Mouse (Mus musculus): Measurements from ENCODE around the gene Olfml2b. TPM values are rescaled to one million over a fixed set of nuclear protein-coding genes. Genes with fewer than 3 reads are reported as not detected.

Gene Olfml2b
- polyA plus RNA-seq, 1 experiment from 2014 or later, result 33.6 TPM

DNA sequence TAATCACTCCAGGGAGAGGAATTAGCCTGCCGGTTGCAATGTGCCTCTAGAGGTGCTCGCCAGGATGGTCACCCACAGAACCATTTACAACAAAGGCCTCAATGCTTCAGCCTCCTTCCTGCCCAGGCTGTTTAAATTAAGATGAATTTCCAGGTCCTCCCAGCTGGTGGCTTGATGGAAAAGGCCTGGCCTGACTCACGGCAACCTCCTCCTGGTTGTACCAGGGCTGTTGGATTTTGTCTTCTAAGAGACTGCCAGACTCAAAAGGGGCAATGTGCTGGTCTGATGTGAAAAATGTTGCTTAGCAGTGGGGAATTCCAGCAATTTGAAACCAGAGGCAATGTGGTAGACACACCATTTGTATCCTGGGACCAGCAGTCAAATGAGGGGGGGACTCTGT, 56.8 kb downstream of the Olfml2b start:
- no peak overlapping the region for H3K9ac ChIP-seq (ENCODE audit: low read length)
- TF ChIP-seq CTCF (IDR thresholded peaks at IDR 0.05; ENCODE audit: low read depth) (no peak), EP300 (optimal IDR thresholded peaks at IDR 0.05) (no peak)
- ATAC-seq (ENCODE audit: low FRiP score, low TSS enrichment) (no peak), DNase-seq (ENCODE audit: low spot score) (no peak)
- no peak overlapping the region for H3K4me3 ChIP-seq (ENCODE audit: low read depth, low read length)
- 0 out of 2 replicates have a peak overlapping the region, but pooled peaks have one; percentile 13 for H3K27ac ChIP-seq (replicated peaks)
- no peaks in the 10 kb centered on the region for H3K27me3 ChIP-seq (ENCODE audit: control insufficient read depth, insufficient read depth, low read length)
- 51% methylated on average over 3 of the region's 3 CpGs for WGBS
- no peaks in the 10 kb centered on the region for H3K9me3 ChIP-seq (ENCODE audit: control insufficient read depth, low read length)
- no peaks in the 10 kb centered on the region for H3K36me3 ChIP-seq (ENCODE audit: control insufficient read depth, insufficient read depth, low read length)
- no peak overlapping the region for H3K4me2 ChIP-seq (replicated peaks; ENCODE audit: low read depth)
- H3K4me1 ChIP-seq (replicated peaks; ENCODE audit: control insufficient read depth, insufficient read depth), result no peaks in the 10 kb centered on the region

DNA sequence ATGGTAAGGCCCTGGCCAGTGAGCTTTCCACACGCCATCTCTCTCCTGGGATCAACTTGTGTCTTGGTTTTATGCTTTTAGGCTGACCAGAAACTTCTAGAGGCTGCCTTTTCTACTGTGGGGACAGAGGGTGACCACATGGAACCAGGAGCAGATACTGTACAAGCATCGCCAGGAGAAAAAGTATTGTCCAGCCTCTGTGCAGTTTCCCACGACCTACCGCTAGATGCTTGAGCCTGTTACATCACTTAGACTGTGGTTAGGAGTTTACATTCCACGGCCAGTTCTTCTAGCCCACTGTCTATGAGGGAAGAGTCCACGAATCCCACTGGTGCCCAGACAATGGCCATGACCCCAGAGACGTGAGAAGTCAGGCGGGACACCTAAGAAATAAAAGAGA, 57.2 kb downstream of the Olfml2b start:
- Histone ChIP-seq H3K4me3 (ENCODE audit: low read depth, low read length) (no peak overlapping the region), H3K4me1 (replicated peaks; ENCODE audit: control insufficient read depth, insufficient read depth) (no peaks in the 10 kb centered on the region), H3K4me2 (replicated peaks; ENCODE audit: low read depth) (no peak overlapping the region), H3K9me3 (ENCODE audit: control insufficient read depth, low read length) (no peaks in the 10 kb centered on the region), H3K36me3 (ENCODE audit: control insufficient read depth, insufficient read depth, low read length) (no peaks in the 10 kb centered on the region), H3K9ac (ENCODE audit: low read length) (no peak overlapping the region), H3K27ac (replicated peaks) (no peak overlapping the region), H3K27me3 (ENCODE audit: control insufficient read depth, insufficient read depth, low read length) (no peaks in the 10 kb centered on the region)
- WGBS, result 72% methylated on average over 8 of the region's 8 CpGs
- TF ChIP-seq EP300 (optimal IDR thresholded peaks at IDR 0.05), result no peak
- no peak for TF ChIP-seq CTCF (IDR thresholded peaks at IDR 0.05; ENCODE audit: low read depth)
- ATAC-seq (ENCODE audit: low FRiP score, low TSS enrichment), result no peak
- no peak for DNase-seq (ENCODE audit: low spot score)

DNA sequence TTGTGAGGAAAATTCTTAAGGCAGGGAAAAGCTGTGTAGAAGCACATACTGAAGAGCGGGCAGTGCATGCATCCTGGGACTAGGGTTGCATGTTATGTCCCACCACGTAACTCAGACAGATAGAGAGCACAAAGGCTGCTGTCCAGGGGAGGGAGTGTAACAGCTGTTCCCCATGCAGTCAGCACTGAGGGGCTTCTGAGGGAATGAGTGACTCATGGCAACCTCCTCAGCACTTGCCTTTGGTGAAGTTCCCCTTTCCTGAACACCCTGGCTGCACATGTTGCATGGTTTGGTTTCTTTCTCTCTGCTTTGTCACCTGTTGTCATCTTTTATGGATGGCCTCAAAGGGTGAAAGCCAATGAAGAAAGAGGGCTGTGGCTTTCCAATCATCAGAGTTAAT, 57.9 kb downstream of the Olfml2b start:
- ATAC-seq (ENCODE audit: low FRiP score, low TSS enrichment) (no peak), DNase-seq (ENCODE audit: low spot score) (no peak)
- no peaks in the 10 kb centered on the region for H3K9me3 ChIP-seq (ENCODE audit: control insufficient read depth, low read length)
- H3K27ac ChIP-seq (replicated peaks), result no peak overlapping the region
- TF ChIP-seq EP300 (optimal IDR thresholded peaks at IDR 0.05) (no peak), CTCF (IDR thresholded peaks at IDR 0.05; ENCODE audit: low read depth) (no peak)
- 79% methylated on average over 2 of the region's 2 CpGs for WGBS
- no peak overlapping the region for H3K4me3 ChIP-seq (ENCODE audit: low read depth, low read length)
- no peaks in the 10 kb centered on the region for H3K27me3 ChIP-seq (ENCODE audit: control insufficient read depth, insufficient read depth, low read length)
- no peak overlapping the region for H3K4me2 ChIP-seq (replicated peaks; ENCODE audit: low read depth)
- H3K36me3 ChIP-seq (ENCODE audit: control insufficient read depth, insufficient read depth, low read length), result no peaks in the 10 kb centered on the region; the same call in 1 of the 2 replicates
- no peak overlapping the region for H3K9ac ChIP-seq (ENCODE audit: low read length)
- no peaks in the 10 kb centered on the region for H3K4me1 ChIP-seq (replicated peaks; ENCODE audit: control insufficient read depth, insufficient read depth)

DNA sequence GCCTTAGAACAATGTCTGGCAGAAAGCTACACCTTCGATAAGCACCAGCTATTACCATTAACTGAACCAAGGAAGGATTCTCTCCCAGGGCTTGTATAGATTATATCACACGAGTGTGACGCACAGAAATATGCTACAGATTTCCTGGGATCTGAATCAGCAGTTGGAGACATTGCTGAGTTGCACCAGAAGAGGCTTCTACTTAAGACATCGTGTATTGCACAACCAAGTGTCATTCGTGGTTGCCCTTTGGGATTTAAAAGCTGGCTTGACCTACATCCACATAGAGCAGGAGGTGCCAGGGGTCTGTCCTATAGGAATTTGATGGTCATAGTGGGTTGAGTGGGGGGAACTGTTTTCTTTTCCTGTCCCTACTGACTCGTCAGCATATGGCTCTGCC, 58.6 kb downstream of the Olfml2b start:
- WGBS, result 77% methylated on average over 6 of the region's 6 CpGs
- DNase-seq (ENCODE audit: low spot score), result no peak

DNA sequence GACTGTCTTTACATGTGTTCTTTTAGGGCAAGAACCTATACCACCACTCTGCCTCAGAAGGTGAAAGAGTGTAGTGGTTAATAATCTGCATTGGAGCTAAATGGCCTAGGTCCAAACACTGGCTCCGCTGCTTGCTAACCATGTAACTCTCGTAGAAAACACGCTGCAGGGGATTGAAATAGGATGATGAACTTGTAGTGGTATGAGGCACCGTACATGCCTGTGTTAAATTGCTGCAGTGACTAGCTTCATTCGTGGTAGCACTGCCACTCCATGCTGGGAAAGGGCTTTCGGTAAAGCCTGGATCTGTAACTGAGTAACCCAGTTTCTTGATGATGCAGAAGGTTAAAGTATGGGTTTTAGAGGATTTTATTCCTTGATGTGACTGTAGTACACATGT, 59.8 kb downstream of the Olfml2b start:
- TF ChIP-seq CTCF (IDR thresholded peaks at IDR 0.05; ENCODE audit: low read depth) (no peak), EP300 (optimal IDR thresholded peaks at IDR 0.05) (no peak)
- 93% methylated on average over 6 of the region's 6 CpGs for WGBS

More for the DNA sequence above, 58.6 kb downstream of the Olfml2b start:
- no peak for TF ChIP-seq EP300 (optimal IDR thresholded peaks at IDR 0.05)
- no peak for TF ChIP-seq CTCF (IDR thresholded peaks at IDR 0.05; ENCODE audit: low read depth)
- Histone ChIP-seq H3K36me3 (ENCODE audit: control insufficient read depth, insufficient read depth, low read length) (no peaks in the 10 kb centered on the region; the same call in 1 of the 2 replicates), H3K4me2 (replicated peaks; ENCODE audit: low read depth) (no peak overlapping the region), H3K27me3 (ENCODE audit: control insufficient read depth, insufficient read depth, low read length) (no peaks in the 10 kb centered on the region), H3K4me1 (replicated peaks; ENCODE audit: control insufficient read depth, insufficient read depth) (no peaks in the 10 kb centered on the region), H3K27ac (replicated peaks) (no peak overlapping the region), H3K9ac (ENCODE audit: low read length) (no peak overlapping the region), H3K4me3 (ENCODE audit: low read depth, low read length) (no peak overlapping the region), H3K9me3 (ENCODE audit: control insufficient read depth, low read length) (no peaks in the 10 kb centered on the region)
- no peak for ATAC-seq (ENCODE audit: low FRiP score, low TSS enrichment)

DNA sequence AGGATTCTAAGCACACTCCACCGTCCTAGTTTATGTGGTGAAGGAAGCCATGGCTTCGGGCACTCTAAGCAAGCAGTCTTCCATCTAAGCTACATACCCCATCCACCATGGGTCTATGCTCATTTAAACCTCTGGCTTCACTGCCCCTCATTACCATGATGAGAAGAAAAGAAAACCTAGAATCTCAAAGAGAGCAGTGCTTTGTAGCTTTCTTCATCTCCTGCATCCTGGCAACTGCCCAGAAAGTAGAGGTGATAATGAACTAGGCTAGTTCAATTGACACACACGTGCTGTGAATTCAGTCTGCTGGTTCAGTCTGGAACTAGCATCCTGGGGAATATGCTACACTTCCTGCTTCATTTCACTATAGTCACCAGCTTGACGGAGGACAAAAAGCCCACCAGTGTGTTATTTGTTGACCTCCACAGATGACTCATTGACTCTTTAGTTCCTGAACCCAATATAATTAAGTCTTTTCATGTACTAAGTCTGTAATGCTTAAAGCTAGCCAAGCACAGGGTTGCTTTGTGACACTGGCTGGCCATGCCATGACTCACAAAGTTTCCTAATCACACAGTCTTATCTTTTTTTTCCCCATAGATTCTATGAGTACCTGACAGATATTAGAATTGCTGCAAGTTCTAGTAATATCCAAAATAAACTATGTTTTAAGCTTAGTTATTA, 60.7 kb downstream of the Olfml2b start:
- H3K4me1 ChIP-seq (replicated peaks; ENCODE audit: control insufficient read depth, insufficient read depth), result no peaks in the 10 kb centered on the region
- H3K27me3 ChIP-seq (ENCODE audit: control insufficient read depth, insufficient read depth, low read length), result no peaks in the 10 kb centered on the region
- no peak overlapping the region for H3K27ac ChIP-seq (replicated peaks)
- no peak overlapping the region for H3K9ac ChIP-seq (ENCODE audit: low read length)
- H3K9me3 ChIP-seq (ENCODE audit: control insufficient read depth, low read length), result no peaks in the 10 kb centered on the region
- H3K4me3 ChIP-seq (ENCODE audit: low read depth, low read length), result no peak overlapping the region
- peaks cover 3% of the 10 kb centered on the region for H3K36me3 ChIP-seq (ENCODE audit: control insufficient read depth, insufficient read depth, low read length)
- WGBS, result 62% methylated on average over 4 of the region's 4 CpGs
- H3K4me2 ChIP-seq (replicated peaks; ENCODE audit: low read depth), result no peak overlapping the region
- ATAC-seq (ENCODE audit: low FRiP score, low TSS enrichment) (peak; percentile 32; the same call in 1 of the 2 replicates), DNase-seq (ENCODE audit: low spot score) (no peak)
- TF ChIP-seq CTCF (IDR thresholded peaks at IDR 0.05; ENCODE audit: low read depth) (no peak), EP300 (optimal IDR thresholded peaks at IDR 0.05) (no peak)

More for the DNA sequence above, 59.8 kb downstream of the Olfml2b start:
- Histone ChIP-seq H3K9ac (ENCODE audit: low read length) (no peak overlapping the region), H3K36me3 (ENCODE audit: control insufficient read depth, insufficient read depth, low read length) (no peaks in the 10 kb centered on the region; the same call in 1 of the 2 replicates), H3K27me3 (ENCODE audit: control insufficient read depth, insufficient read depth, low read length) (no peaks in the 10 kb centered on the region), H3K4me3 (ENCODE audit: low read depth, low read length) (no peak overlapping the region), H3K4me2 (replicated peaks; ENCODE audit: low read depth) (no peak overlapping the region), H3K4me1 (replicated peaks; ENCODE audit: control insufficient read depth, insufficient read depth) (no peaks in the 10 kb centered on the region), H3K27ac (replicated peaks) (no peak overlapping the region), H3K9me3 (ENCODE audit: control insufficient read depth, low read length) (no peaks in the 10 kb centered on the region)
- no peak for ATAC-seq (ENCODE audit: low FRiP score, low TSS enrichment)
- DNase-seq (ENCODE audit: low spot score), result no peak
